Mouse (Mus musculus) gastrocnemius, postnatal 14 days (tissue): Measurements from ENCODE around the gene Mertk. TPM values are rescaled to one million over a fixed set of nuclear protein-coding genes. Genes with fewer than 3 reads are reported as not detected.
A peak's percentile ranks its signal among the peaks of the same experiment; 100 is the strongest.
"Not testable (repeated sequence)": the region's sequence is repeated elsewhere in the genome, so short reads cannot be mapped to it uniquely, and the experiment has no call there.

Experiments
- DNase-seq: peaks from one replicate; pipeline ENCODE4 v3.0.0; 2021; ENCODE audit warnings: mixed read lengths
- intact Hi-C: fragments of 180-260 bp; cut with DNase I; formaldehyde crosslinking; loops from one replicate; pipeline ENCODE4 v1.15.1; 2025; ENCODE audit warnings: low total_unique reads
- long read RNA-seq, 2 experiments: library from polyadenylated mRNA; stranded (forward); transcript quantifications; one replicate each; pipeline ENCODE4 v2.0.0; 2021
- total RNA-seq, 2 experiments: library from RNA; stranded (reverse); gene quantifications; 2 replicates each; pipeline ENCODE4 v1.2.3; 2021

Gene Mertk
- total RNA-seq, result 1 to 10 TPM; 3.6 to 5.0 TPM
- long read RNA-seq, experiment 1, result 0 reads
- long read RNA-seq, experiment 2, full-length matches to known transcripts, result 1 of 1 reads
- long read RNA-seq, experiment 2, partial matches to known transcripts, result 0 of 1 reads
- long read RNA-seq, experiment 2, other reads (novel, unspliced or antisense), result 0 of 1 reads

DNA sequence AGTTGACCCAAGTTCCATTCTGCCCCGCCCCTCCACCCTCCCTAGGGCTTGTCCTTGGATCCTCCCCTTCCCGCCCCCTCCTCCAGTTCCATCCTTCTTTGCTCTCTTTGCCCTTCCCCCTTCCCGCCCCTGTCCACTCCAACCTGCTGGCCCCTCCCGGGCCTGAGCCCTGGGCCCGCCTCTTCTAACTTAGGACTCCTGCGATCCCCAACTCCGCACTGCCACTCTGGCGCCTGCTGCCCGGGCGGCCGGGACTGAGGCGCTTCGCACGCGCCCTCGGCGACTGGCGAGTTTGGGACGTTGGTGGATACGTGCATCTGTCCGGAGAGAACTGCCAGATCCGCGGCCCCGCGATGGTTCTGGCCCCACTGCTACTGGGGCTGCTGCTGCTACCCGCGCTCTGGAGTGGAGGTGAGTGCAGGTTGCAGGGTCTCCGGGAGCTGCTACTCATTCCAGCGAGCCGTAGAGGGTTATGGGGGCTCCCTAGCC, at the start of gene Mertk:
Gene Mertk, plus strand, starts transcription at position 264 of the 489 bp plus-strand sequence.
- intact Hi-C loops, result loop anchor here (5.0 to 10.0 kb wide), 2 partner anchors 56 to 119 kb away; partner anchors contain the start of gene Tmem87b
- DNase-seq, result peak; percentile 89

DNA sequence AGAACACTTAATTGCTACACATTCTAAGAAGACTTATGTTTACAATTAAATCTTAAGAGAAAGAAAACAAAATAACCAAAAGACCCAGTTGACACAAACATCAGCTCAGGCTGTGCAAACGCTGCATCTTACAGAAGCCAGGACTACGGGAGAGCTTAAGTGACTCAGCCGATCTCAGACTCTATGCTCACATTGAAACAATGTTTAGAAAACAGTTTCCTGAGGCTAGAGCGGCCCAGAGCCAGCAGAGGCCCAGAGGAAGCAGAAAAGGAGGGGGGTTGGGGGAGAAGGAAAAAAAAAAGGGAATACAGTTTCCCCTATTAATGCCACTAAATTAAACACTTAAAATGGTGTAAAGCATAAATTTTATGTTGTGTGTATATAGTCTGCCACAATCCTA, 18.1 kb upstream of the Mertk start:
- no peak for DNase-seq

DNA sequence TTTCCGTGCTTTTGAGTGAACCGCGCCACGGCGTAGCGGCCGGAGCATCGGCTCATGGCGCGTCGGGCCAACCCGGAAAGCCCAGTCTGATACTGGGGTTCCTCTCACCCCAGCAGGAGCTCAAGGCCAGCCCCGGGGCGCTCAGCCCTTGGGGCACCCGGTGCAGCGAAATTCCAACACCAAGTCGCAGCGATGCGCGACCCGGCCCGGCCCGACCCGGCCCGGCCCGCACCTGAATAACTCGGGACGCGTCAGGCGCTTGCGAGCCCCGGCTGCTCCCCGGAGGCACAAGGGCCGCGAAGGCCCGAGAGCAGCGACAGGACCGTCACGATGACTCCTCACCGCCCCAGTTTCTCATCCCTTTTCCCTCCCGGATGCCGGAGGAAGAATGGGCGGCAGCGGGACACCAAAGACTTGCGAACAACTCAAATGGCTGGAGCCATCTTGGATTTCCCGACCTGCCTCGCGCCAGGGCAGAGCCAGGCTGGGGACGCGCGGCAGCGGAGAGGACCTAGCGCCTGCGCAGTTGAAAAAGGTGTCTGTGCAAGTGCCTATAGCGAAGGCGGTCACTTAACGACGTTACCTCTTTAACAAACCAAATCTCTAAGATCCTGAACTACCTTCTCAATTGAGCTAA, 11.7 kb upstream of the Mertk start, which contains the start of gene Anapc1:
Gene Anapc1, minus strand, starts transcription at position 471 of the 637 bp plus-strand sequence.
- peak; percentile 90 for DNase-seq
- intact Hi-C loops, result no loop called here

More for the DNA sequence above, 18.1 kb upstream of the Mertk start:
- intact Hi-C loops, result no loop called here

DNA sequence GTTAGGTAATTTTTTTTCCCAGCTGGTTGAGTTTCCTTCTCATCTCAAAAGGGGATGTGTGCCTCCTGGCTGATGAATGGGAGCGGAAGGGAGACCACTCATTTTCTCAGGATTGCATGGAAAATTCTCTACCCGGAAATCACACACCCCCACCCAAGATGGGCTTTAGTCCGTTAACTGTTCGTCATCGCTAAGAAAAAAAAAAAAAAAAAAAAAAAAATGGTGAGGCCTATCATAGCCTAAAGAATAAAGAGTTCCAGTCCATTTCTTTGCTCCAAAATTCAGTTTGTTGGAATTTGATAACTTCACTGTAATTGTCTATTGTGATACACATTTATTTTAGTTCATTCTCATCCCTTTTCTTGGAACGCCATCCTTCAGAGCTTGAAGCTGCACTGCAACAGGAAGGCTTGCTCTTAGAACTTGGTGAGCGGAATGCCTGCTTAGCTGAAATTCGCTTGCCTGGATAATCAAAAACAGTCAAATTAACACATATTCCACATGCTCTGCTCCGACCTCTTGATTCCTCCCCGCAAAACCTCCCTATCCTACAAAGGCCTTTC, 11.1 kb upstream of the Mertk start:
- DNase-seq, result no peak
- intact Hi-C loops, result no loop called here

DNA sequence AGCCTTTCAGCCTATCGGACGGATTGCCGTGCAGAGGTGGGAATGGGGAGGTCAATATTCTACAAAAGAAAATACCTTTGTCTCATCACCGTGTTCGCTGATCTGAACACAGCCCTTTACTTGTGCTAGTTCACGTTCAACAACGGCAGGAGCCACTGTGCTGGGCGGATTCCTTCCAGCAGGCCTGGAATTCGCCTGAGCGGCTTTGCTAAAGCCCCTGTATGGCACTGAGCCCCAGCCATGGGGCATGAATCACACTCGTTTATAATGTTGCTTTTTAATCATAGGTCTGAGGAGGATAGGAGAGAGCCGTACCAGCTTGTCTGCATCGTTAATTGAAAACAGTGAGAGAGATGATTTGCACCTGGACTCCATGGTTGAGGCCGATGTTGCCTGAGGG, 6.4 kb upstream of the Mertk start:
- intact Hi-C loops, result loop anchor here (10.0 kb wide), 1 partner anchor 62 kb away; no protein-coding TSS in a partner anchor
- no peak for DNase-seq

DNA sequence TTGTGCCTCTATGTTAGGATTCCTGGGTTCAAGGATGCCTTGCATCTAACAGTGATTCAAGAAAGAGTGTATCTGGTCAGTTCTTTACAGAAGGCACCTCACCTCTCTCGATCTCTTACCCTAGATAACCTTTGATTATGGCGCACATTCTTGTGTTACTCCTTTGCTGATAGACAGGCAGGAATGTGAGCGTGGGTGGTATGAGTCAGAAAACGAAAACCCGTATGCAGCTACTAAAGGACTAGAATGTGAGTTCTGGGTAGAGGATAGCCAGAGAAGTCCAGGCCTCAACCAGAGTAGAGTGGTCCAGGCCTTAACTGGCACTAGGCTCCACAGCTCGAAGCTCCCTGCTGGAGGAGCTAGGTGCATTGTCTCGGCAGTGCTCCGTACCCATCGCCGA, 6.0 kb upstream of the Mertk start:
- intact Hi-C loops, result loop anchor here (10.0 kb wide), 1 partner anchor 62 kb away; no protein-coding TSS in a partner anchor
- DNase-seq, result no peak

DNA sequence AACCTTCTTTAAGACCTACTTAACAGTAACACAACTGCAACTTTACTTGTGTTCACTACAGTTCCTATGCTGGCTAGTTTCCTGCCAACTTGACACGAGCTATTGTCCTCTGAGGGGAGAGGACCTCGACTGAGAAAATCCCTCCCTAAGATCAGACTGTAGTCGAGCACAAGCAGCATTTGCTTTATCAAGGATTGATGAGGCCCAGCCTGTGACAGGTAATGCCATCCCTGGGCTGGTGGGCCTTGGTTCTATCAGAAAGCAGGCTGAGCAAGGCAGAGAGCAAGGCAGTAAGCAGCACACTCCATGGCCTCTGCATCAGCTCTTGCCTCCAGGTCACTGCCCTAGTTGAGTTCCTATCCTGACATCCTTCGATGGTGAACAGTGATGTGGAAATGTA, 5.5 kb upstream of the Mertk start:
- intact Hi-C loops, result loop anchor here (10.0 kb wide), 1 partner anchor 62 kb away; no protein-coding TSS in a partner anchor
- DNase-seq, result no peak

DNA sequence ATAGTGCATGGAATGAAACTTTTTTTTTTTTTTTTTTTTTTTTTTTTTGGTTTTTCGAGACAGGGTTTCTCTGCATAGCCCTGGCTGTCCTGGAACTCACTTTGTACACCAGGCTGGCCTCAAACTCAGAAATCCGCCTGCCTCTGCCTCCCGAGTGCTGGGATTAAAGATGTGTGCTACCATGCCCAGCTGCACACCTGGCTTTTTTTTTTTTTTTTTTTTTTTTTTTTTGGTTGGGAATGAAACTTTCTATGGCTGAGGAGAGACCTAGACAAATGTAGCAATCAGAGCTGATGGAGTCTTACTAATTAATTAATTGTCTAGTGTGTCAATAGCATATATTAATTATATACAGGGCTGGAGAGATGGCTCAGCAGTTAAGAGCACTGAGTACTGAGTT, 4.9 kb upstream of the Mertk start:
- not testable (repeated sequence) for DNase-seq
- intact Hi-C loops, result loop anchor here (10.0 kb wide), 1 partner anchor 61 kb away; no protein-coding TSS in a partner anchor

DNA sequence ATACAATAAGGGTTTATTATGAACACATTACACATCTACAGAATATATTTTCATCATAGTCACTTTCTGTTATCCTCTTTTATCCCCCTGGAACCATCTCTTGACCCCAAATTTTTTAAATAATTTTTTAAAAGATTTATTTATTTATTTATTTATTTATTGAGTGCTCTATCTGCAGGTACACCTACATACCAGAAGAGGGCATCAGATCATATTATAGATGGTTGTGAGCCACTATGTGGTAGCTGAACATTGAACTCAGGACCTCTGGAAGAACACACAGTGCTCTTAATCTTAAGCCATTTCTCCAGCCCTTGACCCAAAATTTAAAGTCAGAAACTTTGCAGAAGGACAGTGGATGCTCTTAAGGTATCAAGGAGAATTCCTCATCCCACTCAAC, 4.2 kb upstream of the Mertk start:
- no peak for DNase-seq

DNA sequence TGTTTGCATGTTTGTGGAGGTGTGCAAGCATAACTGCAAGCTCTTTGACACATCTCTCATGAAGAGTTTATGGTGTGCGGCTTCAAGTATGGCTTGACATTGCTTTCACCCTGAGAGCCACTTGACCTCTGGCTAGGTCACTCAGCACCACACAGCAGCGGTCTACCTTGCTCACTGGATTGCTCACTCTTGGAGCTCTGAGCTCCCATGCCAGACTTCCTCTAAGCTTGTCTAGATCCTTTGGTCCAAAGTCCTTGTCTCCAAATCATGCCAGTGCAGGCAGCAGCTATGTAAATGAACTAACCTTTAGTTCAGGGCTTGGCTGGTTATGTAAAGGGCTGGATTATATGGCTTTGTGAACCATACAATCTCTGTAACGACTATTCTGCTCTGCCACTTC, 2.3 kb upstream of the Mertk start:
- DNase-seq, result no peak
- intact Hi-C loops, result loop anchor here (5.0 to 10.0 kb wide), 2 partner anchors 58 to 121 kb away; partner anchors contain the start of gene Tmem87b

More for the DNA sequence above, 4.2 kb upstream of the Mertk start:
- intact Hi-C loops, result loop anchor here (10.0 kb wide), 1 partner anchor 60 kb away; no protein-coding TSS in a partner anchor

DNA sequence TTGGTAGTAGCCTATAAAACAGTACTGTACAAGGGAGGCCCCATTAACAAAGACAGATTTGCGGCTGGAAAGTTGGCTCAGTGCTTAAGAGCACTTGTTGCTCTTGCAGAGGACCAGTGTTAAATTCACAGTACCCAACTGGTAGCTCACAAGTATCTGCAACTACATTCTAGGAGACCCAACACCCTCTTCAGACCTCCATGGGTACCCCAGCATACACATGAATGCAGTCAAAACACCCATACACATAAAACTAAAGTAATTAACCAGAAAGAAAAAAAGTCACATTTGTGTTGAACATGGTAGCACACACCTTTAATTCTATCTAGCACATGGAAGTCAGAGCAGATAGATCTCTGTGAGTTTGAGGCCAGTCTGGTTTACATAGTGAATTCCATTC, 1.7 kb upstream of the Mertk start:
- DNase-seq, result no peak
- intact Hi-C loops, result loop anchor here (5.0 to 10.0 kb wide), 2 partner anchors 58 to 120 kb away; partner anchors contain the start of gene Tmem87b

DNA sequence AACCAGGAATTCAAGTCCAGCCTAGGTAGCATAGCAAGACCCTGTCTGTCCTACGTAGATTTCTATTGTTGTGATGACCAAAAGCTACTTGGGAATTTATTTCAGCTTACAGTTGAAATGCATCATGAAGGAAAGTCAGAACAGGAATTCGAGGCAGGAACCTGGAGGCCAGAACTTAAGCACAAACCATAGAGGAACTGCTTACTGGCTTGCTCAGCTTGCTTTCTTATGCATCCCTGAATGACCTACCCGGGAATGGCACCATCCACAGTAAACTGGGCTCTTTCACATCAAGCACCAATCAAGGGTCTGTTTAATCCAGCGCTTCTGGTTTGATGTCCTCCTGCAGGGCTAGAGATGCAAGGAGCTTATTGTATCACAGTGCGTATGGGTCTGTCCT, 1.2 kb upstream of the Mertk start:
- intact Hi-C loops, result loop anchor here (5.0 to 10.0 kb wide), 2 partner anchors 57 to 120 kb away; partner anchors contain the start of gene Tmem87b
- no peak for DNase-seq

DNA sequence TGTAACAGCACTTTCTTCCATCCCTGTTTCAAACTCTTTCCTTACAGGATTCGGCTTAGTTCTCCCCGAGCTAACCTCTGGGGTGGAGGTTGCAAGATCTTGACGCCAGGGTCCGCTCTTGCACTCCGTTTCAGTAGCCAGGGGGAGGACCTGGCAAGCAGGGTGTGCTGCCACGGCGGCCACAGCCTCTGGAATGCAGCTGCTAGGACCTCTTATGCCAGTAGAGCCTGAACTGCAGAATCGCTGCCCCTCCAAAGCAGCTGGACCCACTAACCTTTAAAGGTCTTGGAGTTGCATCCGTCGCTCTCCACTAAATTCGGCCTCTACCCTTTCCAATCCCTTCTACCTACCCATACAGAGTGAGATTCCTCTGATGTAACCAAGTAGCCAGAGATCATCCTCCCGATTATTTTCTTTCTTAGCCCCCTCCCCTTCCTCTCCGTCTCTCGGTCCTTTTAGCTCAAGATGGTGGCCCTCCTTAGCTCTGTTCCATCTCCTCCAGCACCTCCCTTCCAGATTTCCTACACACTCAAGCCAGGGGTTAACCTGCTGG, 540 bp upstream of the Mertk start:
- intact Hi-C loops, result loop anchor here (5.0 to 10.0 kb wide), 2 partner anchors 57 to 119 kb away; partner anchors contain the start of gene Tmem87b
- peak; percentile 91 for DNase-seq

DNA sequence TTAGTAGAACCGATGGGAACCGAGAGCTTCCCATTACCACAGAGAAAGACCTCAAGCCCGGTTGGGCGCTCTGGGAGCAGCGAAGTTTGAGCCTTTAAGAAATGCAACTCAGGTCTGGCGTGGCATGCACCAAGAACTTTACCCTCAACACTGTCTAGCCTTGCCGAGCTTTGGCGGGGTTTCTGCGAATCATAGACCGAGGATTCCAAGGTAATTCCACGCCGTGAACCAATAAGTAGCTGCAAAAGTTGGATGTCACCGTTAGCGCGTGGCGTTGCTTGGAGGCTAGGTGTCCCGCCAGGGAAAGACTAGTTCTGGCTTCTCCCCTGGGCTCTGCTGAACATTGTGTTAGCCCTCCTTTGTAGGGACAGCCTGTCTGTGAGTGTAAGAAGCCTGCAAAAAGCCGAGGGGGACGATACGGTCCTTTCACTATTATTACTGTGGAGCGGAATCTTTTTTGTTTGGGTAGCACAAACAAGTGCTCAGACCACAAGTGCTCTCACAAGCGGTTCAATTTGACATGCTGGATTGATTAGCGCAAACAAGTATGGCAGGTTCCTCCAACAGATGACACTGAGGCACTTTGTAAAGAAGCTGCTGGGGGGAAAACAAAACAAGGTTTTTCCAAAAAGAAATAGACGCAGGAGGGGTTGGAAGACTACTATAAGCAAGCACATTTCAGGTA, 587 bp downstream of the Mertk start:
- intact Hi-C loops, result loop anchor here (5.0 to 10.0 kb wide), 2 partner anchors 55 to 118 kb away; partner anchors contain the start of gene Tmem87b
- peak; percentile 45 for DNase-seq

DNA sequence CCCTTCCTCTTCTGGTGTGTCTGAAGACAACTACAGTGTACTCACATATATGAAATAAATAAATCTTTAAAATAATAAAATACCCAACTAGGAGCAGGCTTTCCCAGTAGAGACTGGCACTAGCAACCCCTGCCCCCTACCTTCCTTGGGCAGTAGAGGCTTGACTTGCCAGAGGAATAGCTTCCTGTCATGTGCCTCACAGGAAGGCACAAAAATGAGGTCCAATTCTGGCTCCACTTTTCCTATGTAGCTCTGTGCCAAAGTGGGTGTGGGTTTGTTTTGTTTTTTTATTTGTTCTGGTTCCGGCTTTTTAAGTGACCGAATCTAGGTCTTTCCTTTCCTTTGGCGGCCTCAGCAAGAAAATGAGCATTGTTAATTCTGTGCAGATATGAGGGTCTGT, 5.7 kb downstream of the Mertk start:
- intact Hi-C loops, result no loop called here

DNA sequence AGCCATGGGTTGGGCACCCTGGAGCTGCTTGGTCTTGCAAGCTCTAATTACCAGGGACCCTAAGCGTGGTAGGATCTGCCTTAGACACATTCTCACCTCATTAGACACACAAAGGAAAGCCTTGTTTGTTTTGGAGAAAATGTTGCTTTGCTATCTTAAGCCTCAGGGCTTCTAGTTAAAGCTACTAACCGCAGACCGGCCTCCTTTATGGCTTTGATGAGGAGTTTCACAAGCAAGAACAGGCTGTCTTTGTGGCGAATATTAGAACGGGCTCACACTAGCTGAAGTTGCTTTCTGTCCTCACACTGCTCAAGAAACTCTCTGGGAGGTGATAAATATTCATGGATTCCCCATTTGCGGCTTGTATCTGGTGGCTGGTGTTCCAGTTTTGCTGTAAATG, 10.5 kb downstream of the Mertk start:
- intact Hi-C loops, result no loop called here
- no peak for DNase-seq

More for the DNA sequence above, 5.7 kb downstream of the Mertk start:
- DNase-seq, result no peak

DNA sequence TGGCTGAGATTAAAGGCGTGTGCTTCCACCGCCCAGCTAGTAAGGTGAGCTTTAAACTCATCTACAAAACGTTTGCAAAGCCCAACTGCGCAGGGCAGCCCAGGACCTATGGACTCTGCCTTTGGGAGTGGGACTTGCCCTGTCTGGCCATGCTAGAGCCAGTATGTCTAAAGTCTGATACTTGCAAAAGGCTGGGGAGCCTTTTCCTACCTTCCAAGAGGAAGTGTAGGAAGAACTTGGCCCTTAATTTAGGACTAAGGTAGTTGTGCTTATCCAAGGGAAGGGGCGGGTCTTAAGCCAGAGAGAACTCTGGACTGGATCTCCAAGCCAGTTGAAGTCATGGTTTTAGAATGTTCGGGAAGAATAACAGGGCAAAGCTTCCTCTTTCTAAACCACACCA, 11.9 kb downstream of the Mertk start:
- intact Hi-C loops, result no loop called here
- no peak for DNase-seq

DNA sequence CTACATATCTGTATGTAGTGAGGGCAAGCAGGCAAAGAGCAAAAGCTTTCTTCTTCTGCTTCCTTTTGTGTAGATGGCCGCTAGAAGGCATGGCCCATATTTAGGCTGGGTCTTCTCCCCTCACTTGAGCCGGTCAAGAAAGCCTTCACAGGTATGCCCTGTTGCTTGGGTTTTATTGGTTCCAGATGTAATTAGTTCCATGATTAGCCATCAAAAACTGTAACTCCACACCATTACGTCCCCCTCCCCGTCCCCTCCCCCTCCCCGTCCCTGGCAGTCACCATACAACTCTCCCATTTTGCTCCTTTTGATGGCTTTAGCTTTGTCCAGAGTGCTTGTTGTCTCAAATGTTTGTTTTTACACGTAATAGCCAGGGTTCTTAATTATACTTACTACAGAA, 14.2 kb downstream of the Mertk start:
- intact Hi-C loops, result no loop called here
- no peak for DNase-seq

DNA sequence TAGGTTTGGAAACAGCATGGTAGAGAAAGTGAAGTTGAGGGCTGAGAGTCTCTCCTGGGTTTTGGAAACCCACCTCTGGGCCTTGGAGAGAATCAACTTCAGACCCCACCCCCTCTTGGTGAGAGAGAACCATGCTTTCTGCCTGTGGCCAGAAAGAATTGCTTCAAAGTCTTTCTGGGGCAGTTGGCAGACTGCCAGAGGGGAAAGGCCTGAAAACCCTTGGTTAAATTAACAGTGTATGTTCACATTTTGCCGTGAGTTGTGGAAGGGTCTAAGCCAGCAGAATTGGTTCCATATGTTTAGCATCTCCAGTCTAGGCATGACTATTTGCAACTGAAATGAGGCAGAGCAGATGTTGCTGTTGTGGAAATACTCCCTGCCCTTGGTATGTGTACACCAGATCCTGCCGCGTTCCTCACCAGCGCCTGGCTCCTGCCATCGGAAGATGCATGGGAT, 14.8 kb downstream of the Mertk start:
- intact Hi-C loops, result no loop called here
- no peak for DNase-seq
